Mouse (Mus musculus) bone marrow, adult 2 months (tissue): Measurements from ENCODE around the gene Cfap61. TPM values are rescaled to one million over a fixed set of nuclear protein-coding genes. Genes with fewer than 3 reads are reported as not detected.

ENCODE experiments used
- H3K27ac ChIP-seq: fragments of 200-500 bp; 2 replicates; pipeline ENCODE4 v1.5.1; 2012; ENCODE audit warnings: low read depth, mild to moderate bottlenecking, control low read depth, inconsistent platforms, low read length; ENCODE audit not compliant: control insufficient read depth, poor library complexity, insufficient read depth
- H3K4me1 ChIP-seq: fragments of 200-500 bp; 2 replicates; pipeline ENCODE4 v1.6.1; 2011; ENCODE audit warnings: low read length; ENCODE audit not compliant: control insufficient read depth, insufficient read depth
- H3K4me3 ChIP-seq: fragments of 200-500 bp; replicated peaks from 2 replicates; pipeline ENCODE3; 2011; ENCODE audit warnings: mild to moderate bottlenecking, low read depth, low read length, control low read depth; ENCODE audit not compliant: control insufficient read depth
- CTCF ChIP-seq: fragments of 200-500 bp; IDR thresholded peaks from 2 replicates; pipeline ENCODE4 v1.5.1; 2011; ENCODE audit warnings: low read length, control low read depth; ENCODE audit not compliant: control insufficient read depth, insufficient read depth
- POLR2A ChIP-seq: fragments of 200-500 bp; IDR thresholded peaks from 2 replicates; pipeline ENCODE4 v1.6.1; 2011; ENCODE audit warnings: low read depth, mild to moderate bottlenecking, control low read depth, low read length, borderline replicate concordance; ENCODE audit not compliant: control insufficient read depth
- WGBS: fragments of 180-500 bp; shearing (Covaris S2); methylation state at CpG from one replicate; pipeline ENCODE4 v1.1.7; 2018; 5-methylcytosine and 5-hydroxymethylcytosine counted together
- polyA plus RNA-seq: library from polyadenylated mRNA; stranded (reverse); fragments of >200 nt; gene quantifications from 2 replicates; pipeline ENCODE4 v1.2.4, GENCODE M21; 2011; ENCODE audit warnings: low replicate concordance; ENCODE audit not compliant: missing spikeins, insufficient read depth, insufficient read length

Cfap61 gene
- polyA plus RNA-seq, 1 experiment = not detected

DNA sequence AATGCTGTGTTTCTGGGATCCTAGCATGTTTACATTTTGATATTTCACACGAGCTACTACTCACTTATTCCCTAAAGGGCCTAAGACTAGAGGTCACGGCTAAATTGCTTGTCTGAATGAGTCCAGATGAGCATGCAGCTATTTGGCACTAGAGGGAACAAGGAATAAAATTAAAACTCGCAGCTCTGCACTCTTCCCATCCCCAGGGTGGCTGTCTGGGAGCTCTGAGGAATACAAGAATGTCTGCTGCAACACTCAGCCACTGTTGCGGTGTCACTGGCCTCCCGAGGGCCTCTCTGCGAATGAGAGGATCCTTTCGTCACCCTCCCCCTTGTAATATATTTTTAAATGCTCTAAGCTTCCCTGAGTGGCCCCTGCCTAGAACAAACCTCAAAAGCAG lies 310.8 kb downstream of the Cfap61 start:
- TF ChIP-seq POLR2A (no peak), CTCF (no peak)
- H3K4me3 ChIP-seq = no peak overlapping the region
- 79% methylated on average over 7 of the region's 7 CpGs for WGBS
- H3K27ac ChIP-seq = no peak overlapping the region
- no peaks in the 10 kb centered on the region for H3K4me1 ChIP-seq

GRCm38 (mm10) chr2:146246409-146247075 lies 312.0 kb downstream of the Cfap61 start:
- Histone ChIP-seq H3K4me3 (no peak overlapping the region), H3K4me1 (no peaks in the 10 kb centered on the region), H3K27ac (no peak overlapping the region)
- no peak for TF ChIP-seq POLR2A
- WGBS = 86% methylated on average over 4 of the region's 4 CpGs

GRCm38 (mm10) chr2:146247576-146247975 lies 313.0 kb downstream of the Cfap61 start:
- Histone ChIP-seq H3K4me3 (no peak overlapping the region), H3K4me1 (no peaks in the 10 kb centered on the region), H3K27ac (no peak overlapping the region)
- WGBS = 60% methylated on average over 6 of the region's 6 CpGs
- TF ChIP-seq POLR2A (no peak), CTCF (no peak)

DNA sequence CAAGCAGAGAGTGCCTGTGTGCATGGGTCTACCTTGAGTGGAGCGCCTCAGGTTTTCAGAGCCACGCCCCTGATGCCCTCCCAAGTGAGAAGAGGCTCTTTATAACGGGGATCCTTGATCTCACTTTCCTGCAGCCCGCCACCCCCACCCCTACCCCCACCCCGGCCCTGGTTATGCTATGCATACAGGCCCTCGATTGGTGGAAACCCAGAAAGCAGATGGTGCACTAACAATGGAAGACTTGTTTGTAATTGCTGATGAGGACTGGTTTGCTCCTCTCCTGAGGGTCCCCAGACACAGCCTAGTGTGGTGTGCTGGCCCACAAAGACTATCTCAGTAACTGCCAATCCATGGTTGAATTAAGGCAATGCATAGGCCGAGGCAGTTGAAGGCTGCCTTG lies 314.4 kb downstream of the Cfap61 start:
- 89% methylated on average over 7 of the region's 7 CpGs for WGBS
- H3K4me3 ChIP-seq = no peak overlapping the region
- TF ChIP-seq CTCF (no peak), POLR2A (no peak)
- H3K27ac ChIP-seq = no peak overlapping the region
- H3K4me1 ChIP-seq = no peaks in the 10 kb centered on the region

GRCm38 (mm10) chr2:146250236-146250904 lies 315.8 kb downstream of the Cfap61 start:
- no peak overlapping the region for H3K4me3 ChIP-seq

GRCm38 (mm10) chr2:146254387-146254786 lies 319.8 kb downstream of the Cfap61 start:
- 85% methylated on average over 1 of the region's 1 CpGs for WGBS
- H3K27ac ChIP-seq = no peak overlapping the region
- no peaks in the 10 kb centered on the region for H3K4me1 ChIP-seq
- TF ChIP-seq POLR2A = no peak
- no peak for TF ChIP-seq CTCF
- no peak overlapping the region for H3K4me3 ChIP-seq

More at GRCm38 (mm10) chr2:146250236-146250904, 315.8 kb downstream of the Cfap61 start:
- H3K27ac ChIP-seq = no peak overlapping the region
- 86% methylated on average over 6 of the region's 6 CpGs for WGBS
- TF ChIP-seq POLR2A (no peak), CTCF (no peak)
- no peaks in the 10 kb centered on the region for H3K4me1 ChIP-seq

GRCm38 (mm10) chr2:146255636-146256035 lies 321.1 kb downstream of the Cfap61 start:
- no peak for TF ChIP-seq POLR2A
- no peak for TF ChIP-seq CTCF
- Histone ChIP-seq H3K4me3 (no peak overlapping the region), H3K4me1 (no peaks in the 10 kb centered on the region), H3K27ac (no peak overlapping the region)

- no peak overlapping the region for H3K27ac ChIP-seq
- no peak for TF ChIP-seq POLR2A
- no peak for TF ChIP-seq CTCF
- H3K4me3 ChIP-seq = no peak overlapping the region
- 72% methylated on average over 3 of the region's 3 CpGs for WGBS
- no peaks in the 10 kb centered on the region for H3K4me1 ChIP-seq
Measured at GRCm38 (mm10) chr2:146256321-146256875, 321.8 kb downstream of the Cfap61 start.

DNA sequence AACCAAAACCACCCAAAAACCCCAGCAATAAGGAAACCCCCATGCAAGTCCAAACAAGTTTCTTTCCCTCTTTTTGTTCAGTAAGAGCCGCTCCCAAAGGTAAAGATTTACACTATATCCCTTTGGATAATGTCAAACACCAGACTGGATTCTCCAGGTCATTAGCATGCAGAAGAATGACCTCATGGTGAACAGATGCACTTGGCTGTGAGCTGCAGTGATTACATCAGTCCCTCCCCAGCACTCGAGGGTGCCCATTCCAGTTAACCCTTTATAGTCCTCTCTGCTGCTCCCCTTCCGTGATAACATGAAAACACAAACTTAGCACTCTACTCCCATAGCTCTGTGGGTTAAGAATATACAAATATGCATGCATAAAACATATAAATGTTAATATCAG lies 322.5 kb downstream of the Cfap61 start:
- H3K4me3 ChIP-seq = no peak overlapping the region
- H3K27ac ChIP-seq = no peak overlapping the region
- 65% methylated on average over 3 of the region's 3 CpGs for WGBS
- H3K4me1 ChIP-seq = no peaks in the 10 kb centered on the region
- no peak for TF ChIP-seq POLR2A
- TF ChIP-seq CTCF = no peak
